Mouse (Mus musculus): ENCODE measurements around the gene Slu7. TPM values are rescaled to one million over a fixed set of nuclear protein-coding genes. Genes with fewer than 3 reads are reported as not detected.

Slu7 gene
- total RNA-seq, 2 experiments from 2014 or later = 59.6 to 60.1 TPM

GRCm38 (mm10) chr11:43485855-43486254, 52.3 kb downstream of the Slu7 start:
- DNase-seq = no peak

- DNase-seq = peak; percentile 67 to 71
Observed at GRCm38 (mm10) chr11:43492663-43493062, 59.1 kb downstream of the Slu7 start.

- peak; percentile 71 to 75 for DNase-seq
Observed at GRCm38 (mm10) chr11:43493815-43494409, 60.4 kb downstream of the Slu7 start.

DNA sequence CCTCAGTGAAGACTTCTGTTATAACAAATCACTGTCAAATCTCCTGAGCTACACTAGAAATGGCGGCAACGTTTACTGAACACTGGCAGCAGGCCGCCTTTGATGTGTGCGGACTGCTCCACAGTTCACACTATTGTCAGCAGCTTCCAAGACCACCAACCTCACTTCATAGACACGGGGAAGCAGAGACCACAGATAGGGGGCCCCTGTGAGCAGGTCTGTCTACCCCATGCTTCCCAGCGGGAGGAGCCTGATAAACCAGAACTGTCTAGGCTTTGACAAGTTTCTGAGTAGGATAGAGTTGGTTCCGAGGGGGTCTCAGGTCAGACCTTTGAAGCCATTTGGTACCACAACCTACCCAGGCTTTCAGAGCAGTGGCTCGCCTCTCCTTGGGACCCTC, 61.5 kb downstream of the Slu7 start:
- DNase-seq = no peak

DNA sequence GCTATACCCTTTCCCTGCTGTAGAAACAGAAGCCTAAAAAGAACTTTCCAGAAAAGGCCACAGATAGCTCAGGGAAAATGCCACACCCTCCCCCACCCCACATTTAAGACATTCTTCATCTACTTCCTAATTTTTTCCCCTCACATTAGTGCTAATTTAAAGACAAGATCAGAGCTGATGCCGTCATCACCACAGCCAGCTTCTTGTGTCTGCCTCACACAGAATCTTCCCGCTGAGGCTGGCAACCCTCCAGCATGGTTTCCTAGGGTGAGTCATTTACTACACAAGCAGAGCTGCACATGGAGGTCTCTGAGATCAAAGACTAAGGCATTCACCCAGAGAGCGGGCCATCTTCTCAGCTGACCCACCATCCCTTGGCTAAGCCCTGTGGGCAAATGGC, 62.0 kb downstream of the Slu7 start:
- DNase-seq = peak in 1 of 2 experiments; percentile 37

Other genes starting within 250 kb of the Slu7 start
- 10 to 100 TPM; 20.6 to 26.4 TPM for gene Pttg1, start 7.5 kb upstream of the Slu7 start, total RNA-seq (2021)
- gene C1qtnf2, start 40.5 kb downstream of the Slu7 start, total RNA-seq (2021) = 1 to 10 TPM; 1.2 to 1.6 TPM
- 10 to 100 TPM in 1 of 2 experiments, 1 to 10 TPM in 1; 8.3 to 11.3 TPM for gene Ccnjl, start 95.0 kb downstream of the Slu7 start, total RNA-seq (2021)
- 1 to 10 TPM; 1.3 to 2.5 TPM for gene 4933415A04Rik, start 153.3 kb downstream of the Slu7 start, total RNA-seq (2021)
- not detected for gene Fabp6, start 167.8 kb downstream of the Slu7 start, total RNA-seq (2021)
- gene Pwwp2a, start 248.3 kb downstream of the Slu7 start, total RNA-seq (2021) = 10 to 100 TPM; 69.4 to 77.8 TPM